Mouse (Mus musculus) left cerebral cortex, postnatal 4 days (tissue): ENCODE results near the gene Rev3l. TPM values are rescaled to one million over a fixed set of nuclear protein-coding genes. Genes with fewer than 3 reads are reported as not detected.

ENCODE experiments used
- total RNA-seq, 2 experiments: library from RNA; stranded (reverse); gene quantifications; 2 replicates each; pipeline ENCODE4 v1.2.3; 2021

Rev3l gene
- total RNA-seq, 2 experiments from 2014 or later = 117 to 121 TPM

Other genes starting within 250 kb of the Rev3l start
- gene Traf3ip2, start 119.2 kb upstream of the Rev3l start, total RNA-seq = 1 to 10 TPM in 1 of 2 experiments, under 1 TPM in 1; 0.52 to 1.5 TPM
- 1 to 10 TPM; 6.5 to 7.7 TPM for gene Mfsd4b4, start 167.1 kb downstream of the Rev3l start, total RNA-seq
- under 1 TPM in 1 of 2 experiments, not detected in 1; 0.16 TPM for gene Mfsd4b2, start 194.8 kb downstream of the Rev3l start, total RNA-seq
- gene Mfsd4b3, start 228.0 kb downstream of the Rev3l start, total RNA-seq = not detected